Mouse (Mus musculus) kidney, embryonic 16.5 days (tissue): ENCODE measurements around the gene Agbl4. TPM values are rescaled to one million over a fixed set of nuclear protein-coding genes. Genes with fewer than 3 reads are reported as not detected.
A peak's percentile ranks its signal among the peaks of the same experiment; 100 is the strongest.

ENCODE experiments used
- ATAC-seq: fragments of 200-750 bp; cut with Nextera tagmentation; 2 replicates; pipeline ENCODE4 v1.8.0; 2017; ENCODE audit warnings: moderate TSS enrichment; ENCODE audit not compliant: low FRiP score, low TSS enrichment
- H3K27ac ChIP-seq: fragments of 300-500 bp; sonication (generic); 2 replicates; pipeline ENCODE4 v1.5.1; 2014; ENCODE audit warnings: low read length
- H3K27me3 ChIP-seq: fragments of 300-500 bp; sonication (generic); 2 replicates; pipeline ENCODE4 v1.6.1; 2014; ENCODE audit warnings: low read length, control low read depth, mixed read lengths; ENCODE audit not compliant: insufficient read depth
- H3K36me3 ChIP-seq: fragments of 300-500 bp; sonication (generic); 2 replicates; pipeline ENCODE4 v1.6.1; 2014; ENCODE audit warnings: low read length, control low read depth, mixed read lengths; ENCODE audit not compliant: insufficient read depth
- H3K4me1 ChIP-seq: fragments of 300-500 bp; sonication (generic); 2 replicates; pipeline ENCODE4 v1.6.1; 2014; ENCODE audit warnings: low read length, control low read depth, mixed read lengths; ENCODE audit not compliant: insufficient read depth
- H3K4me2 ChIP-seq: fragments of 300-500 bp; sonication (generic); replicated peaks from 2 replicates; pipeline ENCODE4 v1.6.1; 2014; ENCODE audit warnings: low read depth, low read length
- H3K4me3 ChIP-seq: fragments of 300-500 bp; sonication (generic); 2 replicates; pipeline ENCODE4 v1.5.1; 2014; ENCODE audit warnings: mild to moderate bottlenecking, low read length
- H3K9ac ChIP-seq: fragments of 300-500 bp; sonication (generic); replicated peaks from 2 replicates; pipeline ENCODE4 v1.6.1; 2014; ENCODE audit warnings: low read length
- H3K9me3 ChIP-seq: fragments of 300-500 bp; sonication (generic); 2 replicates; pipeline ENCODE4 v1.6.1; 2016; ENCODE audit warnings: low read length, control low read depth
- WGBS: fragments of 180-500 bp; shearing (Covaris S2); extraction: QIAGEN DNeasy Blood & Tissue Kit; methylation state at CpG from one replicate; pipeline ENCODE4 v1.1.7; 2014; 5-methylcytosine and 5-hydroxymethylcytosine counted together
- polyA plus RNA-seq: library from polyadenylated mRNA; unstranded; fragments of >200 nt; fragmentation: Nextera tagmentation; extraction: Ambion mirVana; gene quantifications from 2 replicates; pipeline ENCODE4 v1.2.1, GENCODE M21; 2015

Gene Agbl4
- polyA plus RNA-seq, 1 experiment from 2014 or later: 0.25 TPM

GRCm38 (mm10) chr4:110549223-110549622, 151.8 kb downstream of the Agbl4 start:
- no peaks in the 10 kb centered on the region for H3K4me1 ChIP-seq
- H3K27ac ChIP-seq: no peak overlapping the region
- no peak overlapping the region for H3K9ac ChIP-seq
- H3K9me3 ChIP-seq: no peaks in the 10 kb centered on the region
- no peak for ATAC-seq
- H3K36me3 ChIP-seq: no peaks in the 10 kb centered on the region
- no peak overlapping the region for H3K4me2 ChIP-seq
- no peak overlapping the region for H3K4me3 ChIP-seq
- 67% methylated on average over 3 of the region's 3 CpGs for WGBS
- no peaks in the 10 kb centered on the region for H3K27me3 ChIP-seq

DNA sequence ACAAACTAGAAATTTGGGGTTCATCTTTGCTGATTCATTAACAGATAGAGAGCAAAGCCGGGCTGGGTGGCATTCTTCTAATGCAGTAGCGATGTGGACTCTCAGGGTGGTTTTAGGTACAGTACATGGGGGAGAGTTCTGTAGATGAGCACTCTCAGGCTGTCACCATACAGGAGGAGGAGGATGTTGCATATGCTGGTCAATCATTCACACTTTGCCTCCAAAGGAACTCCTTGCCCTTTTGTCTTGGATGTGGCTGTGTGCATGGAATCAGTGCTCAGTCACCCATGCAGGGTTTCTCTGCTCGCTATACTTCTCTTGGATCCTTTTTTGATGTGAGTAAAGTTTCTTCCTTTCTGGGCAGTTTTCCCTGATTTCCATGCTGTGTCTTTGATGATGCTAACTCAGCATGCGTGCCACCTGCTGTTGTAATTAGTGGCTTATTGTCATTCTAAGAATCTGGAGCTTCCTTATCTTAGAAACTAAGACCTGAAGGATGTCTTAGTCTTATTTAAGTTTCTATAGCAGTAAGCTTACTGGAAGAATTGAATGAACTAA, 200.3 kb downstream of the Agbl4 start:
- Histone ChIP-seq H3K4me2 (no peak overlapping the region), H3K27me3 (no peaks in the 10 kb centered on the region), H3K27ac (no peak overlapping the region), H3K9ac (no peak overlapping the region), H3K36me3 (no peaks in the 10 kb centered on the region), H3K9me3 (no peaks in the 10 kb centered on the region), H3K4me1 (no peaks in the 10 kb centered on the region), H3K4me3 (no peak overlapping the region)
- ATAC-seq: peak; percentile 75; the same call in 1 of the 2 replicates
- 51% methylated on average over 4 of the region's 4 CpGs for WGBS

- no peak overlapping the region for H3K4me3 ChIP-seq
- ATAC-seq: no peak
- no peaks in the 10 kb centered on the region for H3K9me3 ChIP-seq
- H3K36me3 ChIP-seq: no peaks in the 10 kb centered on the region
- no peaks in the 10 kb centered on the region for H3K4me1 ChIP-seq
- H3K27ac ChIP-seq: no peak overlapping the region
- H3K27me3 ChIP-seq: no peaks in the 10 kb centered on the region
- no peak overlapping the region for H3K4me2 ChIP-seq
- no peak overlapping the region for H3K9ac ChIP-seq
- WGBS: 94% methylated on average over 3 of the region's 3 CpGs
Observed at GRCm38 (mm10) chr4:110641417-110641816, 244.0 kb downstream of the Agbl4 start.

DNA sequence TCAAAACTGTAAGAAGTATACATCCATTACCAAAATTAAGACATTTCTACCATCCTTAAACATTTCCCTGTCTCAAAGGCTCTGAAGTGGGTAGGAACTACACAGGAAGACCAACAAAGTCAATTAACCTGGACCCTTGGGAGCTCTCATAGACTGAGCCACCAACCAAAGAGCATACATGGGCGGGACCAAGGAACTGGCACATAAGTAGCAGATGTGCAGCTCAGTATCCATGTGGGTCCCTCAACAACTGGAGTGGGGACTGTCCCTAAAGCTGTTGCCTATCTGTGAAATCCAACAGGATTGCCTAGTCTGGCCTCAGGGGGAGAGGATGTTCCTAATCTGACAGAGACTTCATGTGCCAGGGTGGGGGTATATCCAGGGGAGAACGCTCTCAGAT, 265.5 kb downstream of the Agbl4 start:
- H3K4me2 ChIP-seq: no peak overlapping the region
- no peaks in the 10 kb centered on the region for H3K4me1 ChIP-seq
- no peak overlapping the region for H3K9ac ChIP-seq
- H3K36me3 ChIP-seq: no peaks in the 10 kb centered on the region
- WGBS: 93% methylated on average over 2 of the region's 2 CpGs
- H3K27me3 ChIP-seq: no peaks in the 10 kb centered on the region
- H3K4me3 ChIP-seq: no peak overlapping the region
- no peak for ATAC-seq
- H3K9me3 ChIP-seq: no peaks in the 10 kb centered on the region
- no peak overlapping the region for H3K27ac ChIP-seq

DNA sequence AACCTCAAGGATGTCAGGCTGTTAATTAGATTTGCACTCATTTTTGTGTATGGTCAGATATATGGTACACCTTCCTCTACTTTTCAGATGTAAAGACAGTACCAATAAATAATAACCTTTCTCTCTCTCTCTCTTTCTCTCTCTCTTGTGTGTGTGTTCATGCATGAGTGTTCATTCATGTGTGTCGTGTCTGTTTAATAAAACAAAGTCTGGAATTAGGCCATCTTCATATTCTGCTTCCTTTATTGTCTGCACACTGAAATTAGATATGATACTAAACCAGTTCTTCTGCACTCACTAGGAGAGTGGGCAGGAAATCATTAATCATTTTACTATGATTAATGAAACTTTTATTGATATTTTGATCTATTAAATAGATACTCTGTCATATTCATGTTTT, 276.7 kb downstream of the Agbl4 start:
- Histone ChIP-seq H3K9ac (no peak overlapping the region), H3K4me2 (no peak overlapping the region), H3K4me1 (no peaks in the 10 kb centered on the region), H3K27me3 (no peaks in the 10 kb centered on the region), H3K27ac (no peak overlapping the region), H3K4me3 (no peak overlapping the region), H3K9me3 (no peaks in the 10 kb centered on the region), H3K36me3 (no peaks in the 10 kb centered on the region)
- WGBS: 80% methylated on average over 1 of the region's 1 CpGs
- ATAC-seq: no peak

GRCm38 (mm10) chr4:110735141-110735540, 337.7 kb downstream of the Agbl4 start:
- Histone ChIP-seq H3K4me1 (no peaks in the 10 kb centered on the region), H3K27me3 (no peaks in the 10 kb centered on the region), H3K4me2 (no peak overlapping the region), H3K4me3 (no peak overlapping the region), H3K27ac (no peak overlapping the region), H3K9me3 (no peaks in the 10 kb centered on the region), H3K9ac (no peak overlapping the region), H3K36me3 (no peaks in the 10 kb centered on the region)
- WGBS: 78% methylated on average over 1 of the region's 1 CpGs
- no peak for ATAC-seq

DNA sequence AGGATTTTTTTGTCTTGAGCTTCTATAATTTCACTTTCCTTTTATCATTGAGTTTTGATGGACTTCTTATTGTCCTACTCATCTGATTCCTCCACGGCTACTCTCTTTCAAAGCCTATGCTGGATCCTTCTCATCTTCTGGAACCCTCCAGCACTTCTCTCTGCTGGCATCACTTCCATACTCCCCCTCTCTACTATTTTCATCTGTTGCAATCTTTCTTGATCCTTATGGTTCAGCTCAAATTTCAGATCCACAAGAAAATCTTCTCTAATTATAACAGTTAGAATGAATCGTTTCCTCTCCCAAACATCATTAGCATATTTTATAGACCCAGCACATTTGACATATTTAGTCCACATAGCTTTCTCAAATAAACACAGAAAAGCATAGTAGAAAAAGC, 360.5 kb downstream of the Agbl4 start:
- Histone ChIP-seq H3K9me3 (no peaks in the 10 kb centered on the region), H3K27ac (no peak overlapping the region), H3K9ac (no peak overlapping the region), H3K36me3 (no peaks in the 10 kb centered on the region), H3K27me3 (no peaks in the 10 kb centered on the region), H3K4me1 (no peaks in the 10 kb centered on the region), H3K4me2 (no peak overlapping the region), H3K4me3 (no peak overlapping the region)
- WGBS: 79% methylated on average over 2 of the region's 2 CpGs
- no peak for ATAC-seq

GRCm38 (mm10) chr4:110788596-110788995, 391.1 kb downstream of the Agbl4 start:
- Histone ChIP-seq H3K27ac (no peak overlapping the region), H3K4me1 (no peaks in the 10 kb centered on the region), H3K4me3 (no peak overlapping the region), H3K27me3 (no peaks in the 10 kb centered on the region), H3K9ac (no peak overlapping the region), H3K9me3 (no peaks in the 10 kb centered on the region), H3K36me3 (no peaks in the 10 kb centered on the region), H3K4me2 (no peak overlapping the region)
- ATAC-seq: no peak
- 82% methylated on average over 4 of the region's 4 CpGs for WGBS

GRCm38 (mm10) chr4:110799902-110800301, 402.4 kb downstream of the Agbl4 start:
- Histone ChIP-seq H3K27ac (no peak overlapping the region), H3K4me2 (no peak overlapping the region), H3K4me1 (no peaks in the 10 kb centered on the region), H3K27me3 (no peaks in the 10 kb centered on the region), H3K9me3 (no peaks in the 10 kb centered on the region), H3K36me3 (no peaks in the 10 kb centered on the region), H3K9ac (no peak overlapping the region), H3K4me3 (no peak overlapping the region)
- WGBS: 73% methylated on average over 4 of the region's 4 CpGs
- no peak for ATAC-seq

DNA sequence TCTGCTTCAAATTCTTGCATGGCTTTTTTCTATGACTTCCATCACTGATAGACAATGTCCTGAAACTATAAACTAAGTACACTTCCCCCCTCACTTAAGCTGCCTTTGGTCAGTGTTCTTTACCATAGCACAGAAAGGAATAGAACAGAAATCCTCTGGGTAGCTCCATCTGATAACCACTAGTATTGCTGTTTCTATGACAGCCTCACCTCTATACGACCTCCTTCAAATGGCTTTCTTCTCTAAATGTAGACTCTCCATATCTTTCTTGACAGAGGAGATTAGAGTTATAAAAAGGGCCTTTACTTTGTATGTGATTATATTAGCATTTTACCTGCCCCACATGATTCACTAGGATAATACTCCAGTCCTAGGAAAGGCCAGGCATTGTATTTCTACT, 413.5 kb downstream of the Agbl4 start:
- no peak for ATAC-seq
- Histone ChIP-seq H3K9me3 (no peaks in the 10 kb centered on the region), H3K4me3 (no peak overlapping the region), H3K36me3 (no peaks in the 10 kb centered on the region), H3K27ac (no peak overlapping the region), H3K4me1 (no peaks in the 10 kb centered on the region), H3K9ac (no peak overlapping the region), H3K4me2 (no peak overlapping the region), H3K27me3 (no peaks in the 10 kb centered on the region)
- WGBS: 63% methylated on average over 1 of the region's 1 CpGs
